Mouse (Mus musculus): ENCODE measurements around the gene Rps19. TPM values are rescaled to one million over a fixed set of nuclear protein-coding genes. Genes with fewer than 3 reads are reported as not detected.

Rps19 gene
- total and polyA plus RNA-seq, 3 experiments = 949 to 2,998 (median 1,262) TPM

GRCm38 (mm10) chr7:24862853-24863252 lies 21.3 kb upstream of the Rps19 start:
- DNase-seq (ENCODE audit: low spot score) = no peak
- no peaks in the 10 kb centered on the region for H3K9me3 ChIP-seq (replicated peaks)
- TF ChIP-seq GATA2 (IDR thresholded peaks at IDR 0.05; ENCODE audit: borderline replicate concordance, low read depth, low read length) (no peak), TAL1 (conservative IDR thresholded peaks at IDR 0.05; ENCODE audit: low read depth, low read length) (no peak), CTCF (IDR thresholded peaks at IDR 0.05; ENCODE audit: low read depth, low read length) (no peak)
- ATAC-seq (ENCODE audit: extremely low read depth, insufficient number of reproducible peaks, low FRiP score, poor library complexity, severe bottlenecking) = no peak
- H3K4me3 ChIP-seq (ENCODE audit: low read depth, low read length) = no peak overlapping the region
- H3K27me3 ChIP-seq (ENCODE audit: insufficient read depth, low read length) = peaks cover 28% of the 10 kb centered on the region
- H3K36me3 ChIP-seq (replicated peaks) = no peaks in the 10 kb centered on the region
- H3K4me1 ChIP-seq (ENCODE audit: insufficient read depth, low read depth, low read length) = peaks cover 25% of the 10 kb centered on the region

- H3K9me3 ChIP-seq (replicated peaks) = no peaks in the 10 kb centered on the region
- TF ChIP-seq TAL1 (conservative IDR thresholded peaks at IDR 0.05; ENCODE audit: low read depth, low read length) (no peak), GATA1 (IDR thresholded peaks at IDR 0.05; ENCODE audit: borderline replicate concordance, low read length) (no peak), CTCF (IDR thresholded peaks at IDR 0.05; ENCODE audit: low read depth, low read length) (no peak), POLR2AphosphoS5 (IDR thresholded peaks at IDR 0.05; ENCODE audit: insufficient replicate concordance, low read depth, low read length) (no peak), GATA2 (IDR thresholded peaks at IDR 0.05; ENCODE audit: borderline replicate concordance, low read depth, low read length) (no peak)
- no peak for DNase-seq (ENCODE audit: low spot score)
- no peak overlapping the region for H3K4me3 ChIP-seq (ENCODE audit: low read depth, low read length)
- H3K27me3 ChIP-seq (ENCODE audit: insufficient read depth, low read length) = peaks cover 25% of the 10 kb centered on the region
- no peaks in the 10 kb centered on the region for H3K36me3 ChIP-seq (replicated peaks)
- peaks cover 14% of the 10 kb centered on the region for H3K4me1 ChIP-seq (ENCODE audit: insufficient read depth, low read depth, low read length)
- no peak for ATAC-seq (ENCODE audit: extremely low read depth, insufficient number of reproducible peaks, low FRiP score, poor library complexity, severe bottlenecking)
These were observed 20.0 kb upstream of the Rps19 start for GRCm38 (mm10) chr7:24864156-24864555.

GRCm38 (mm10) chr7:24869080-24869479 lies 15.1 kb upstream of the Rps19 start:
- TF ChIP-seq GATA1 (IDR thresholded peaks at IDR 0.05; ENCODE audit: borderline replicate concordance, low read length) = no peak
- TF ChIP-seq TAL1 (conservative IDR thresholded peaks at IDR 0.05; ENCODE audit: low read depth, low read length) = no peak
- TF ChIP-seq CTCF (IDR thresholded peaks at IDR 0.05; ENCODE audit: low read depth, low read length) = no peak
- TF ChIP-seq GATA2 (IDR thresholded peaks at IDR 0.05; ENCODE audit: borderline replicate concordance, low read depth, low read length) = no peak
- no peak for TF ChIP-seq POLR2AphosphoS5 (IDR thresholded peaks at IDR 0.05; ENCODE audit: insufficient replicate concordance, low read depth, low read length)
- Histone ChIP-seq H3K27me3 (ENCODE audit: insufficient read depth, low read length) (peaks cover 42% of the 10 kb centered on the region), H3K4me3 (ENCODE audit: low read depth, low read length) (no peak overlapping the region), H3K9me3 (replicated peaks) (no peaks in the 10 kb centered on the region), H3K4me1 (ENCODE audit: insufficient read depth, low read depth, low read length) (peaks cover 2% of the 10 kb centered on the region; the same call in 1 of the 2 replicates), H3K36me3 (replicated peaks) (no peaks in the 10 kb centered on the region)
- DNase-seq (ENCODE audit: low spot score) (no peak), ATAC-seq (ENCODE audit: extremely low read depth, insufficient number of reproducible peaks, low FRiP score, poor library complexity, severe bottlenecking) (no peak)

DNA sequence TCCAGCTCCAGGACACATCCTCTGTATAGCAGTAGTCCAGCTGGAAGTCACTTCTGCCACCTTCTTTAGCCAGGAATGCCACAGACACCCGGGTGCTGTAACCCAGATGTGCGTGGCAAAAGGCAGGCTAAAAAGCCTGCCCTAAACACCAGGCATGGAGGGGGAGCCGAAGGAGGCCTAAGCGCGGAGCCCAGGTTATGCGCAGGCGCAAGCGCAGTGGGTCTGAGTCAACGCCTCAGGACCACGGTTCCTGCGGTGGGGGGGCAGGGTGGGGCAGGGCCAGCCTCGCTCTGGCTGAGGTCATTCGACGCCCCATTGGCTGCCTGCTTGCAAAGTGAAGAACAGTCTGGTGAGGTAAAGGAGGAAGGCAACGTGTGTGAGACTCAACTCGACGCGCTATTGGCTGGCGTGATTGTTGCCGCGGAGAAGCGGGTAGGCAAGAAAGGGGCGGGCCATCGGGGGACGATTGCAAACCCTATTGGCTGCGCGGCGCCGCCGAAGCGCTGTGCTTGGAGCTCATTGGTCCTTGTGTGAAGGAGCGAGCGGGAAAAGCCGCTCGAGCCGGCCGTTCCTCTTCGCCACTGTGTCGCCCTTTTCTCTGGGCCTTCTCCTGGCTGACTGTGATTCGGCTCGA lies 14.5 kb upstream of the Rps19 start, which contains the start of the genes Lypd4 and Dmrtc2:
Gene Lypd4, minus strand, starts transcription at position 410 of the 634 bp plus-strand sequence.
Gene Dmrtc2, plus strand, starts transcription at position 526 of the 634 bp plus-strand sequence.
- H3K27me3 ChIP-seq (ENCODE audit: insufficient read depth, low read length) = peaks cover 47% of the 10 kb centered on the region

GRCm38 (mm10) chr7:24877588-24877987 lies 6.6 kb upstream of the Rps19 start:
- peaks cover 3% of the 10 kb centered on the region; the same call in 1 of the 2 replicates for H3K4me1 ChIP-seq (ENCODE audit: insufficient read depth, low read depth, low read length)
- no peak for TF ChIP-seq TAL1 (conservative IDR thresholded peaks at IDR 0.05; ENCODE audit: low read depth, low read length)
- TF ChIP-seq CTCF (IDR thresholded peaks at IDR 0.05; ENCODE audit: low read depth, low read length) = no peak
- no peak for TF ChIP-seq POLR2AphosphoS5 (IDR thresholded peaks at IDR 0.05; ENCODE audit: insufficient replicate concordance, low read depth, low read length)
- no peak for TF ChIP-seq GATA2 (IDR thresholded peaks at IDR 0.05; ENCODE audit: borderline replicate concordance, low read depth, low read length)
- TF ChIP-seq GATA1 (IDR thresholded peaks at IDR 0.05; ENCODE audit: borderline replicate concordance, low read length) = no peak
- DNase-seq (ENCODE audit: low spot score) (no peak), ATAC-seq (ENCODE audit: extremely low read depth, insufficient number of reproducible peaks, low FRiP score, poor library complexity, severe bottlenecking) (no peak)
- H3K9me3 ChIP-seq (replicated peaks) = no peaks in the 10 kb centered on the region
- peaks cover 71% of the 10 kb centered on the region for H3K27me3 ChIP-seq (ENCODE audit: insufficient read depth, low read length)
- H3K4me3 ChIP-seq (ENCODE audit: low read depth, low read length) = no peak overlapping the region
- H3K36me3 ChIP-seq (replicated peaks) = no peaks in the 10 kb centered on the region

More for the DNA sequence above, 14.5 kb upstream of the Rps19 start, which contains the start of the genes Lypd4 and Dmrtc2:
- H3K4me3 ChIP-seq (ENCODE audit: low read depth, low read length) = no peak within 1 kb of the TSS
- H3K9me3 ChIP-seq (replicated peaks) = no peaks in the 10 kb centered on the region
- H3K36me3 ChIP-seq (replicated peaks) = no peaks in the 10 kb centered on the region
- H3K4me1 ChIP-seq (ENCODE audit: insufficient read depth, low read depth, low read length) = no peaks in the 10 kb centered on the region
- ATAC-seq (ENCODE audit: extremely low read depth, insufficient number of reproducible peaks, low FRiP score, poor library complexity, severe bottlenecking) = no peak
- TF ChIP-seq CTCF (IDR thresholded peaks at IDR 0.05; ENCODE audit: low read depth, low read length) (no peak), GATA2 (IDR thresholded peaks at IDR 0.05; ENCODE audit: borderline replicate concordance, low read depth, low read length) (no peak), TAL1 (conservative IDR thresholded peaks at IDR 0.05; ENCODE audit: low read depth, low read length) (no peak), POLR2AphosphoS5 (IDR thresholded peaks at IDR 0.05; ENCODE audit: insufficient replicate concordance, low read depth, low read length) (no peak), GATA1 (IDR thresholded peaks at IDR 0.05; ENCODE audit: borderline replicate concordance, low read length) (no peak)
- DNase-seq (ENCODE audit: low spot score) = no peak

DNA sequence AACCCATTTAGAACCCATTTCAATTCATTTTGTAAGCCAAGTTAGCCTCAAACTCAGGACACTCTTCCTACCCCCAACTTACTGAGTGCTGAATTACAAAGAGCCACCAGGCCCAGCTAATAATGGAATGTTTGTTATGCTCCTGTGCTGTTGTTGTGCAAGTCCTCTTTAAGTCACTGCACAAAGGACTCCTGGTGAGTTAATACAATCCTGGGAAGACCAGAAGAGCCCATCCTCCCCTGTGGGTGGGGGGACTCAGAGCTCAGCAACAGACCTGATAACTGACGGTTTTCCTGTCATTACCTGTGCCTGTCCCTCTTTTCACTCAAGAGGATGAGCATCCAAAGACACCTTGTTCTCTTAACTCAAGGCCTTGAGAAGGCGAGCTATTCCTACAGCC lies 4.6 kb upstream of the Rps19 start:
- Histone ChIP-seq H3K4me3 (ENCODE audit: low read depth, low read length) (no peak overlapping the region), H3K36me3 (replicated peaks) (no peaks in the 10 kb centered on the region), H3K4me1 (ENCODE audit: insufficient read depth, low read depth, low read length) (peaks cover 10% of the 10 kb centered on the region; the same call in 1 of the 2 replicates), H3K9me3 (replicated peaks) (no peaks in the 10 kb centered on the region), H3K27me3 (ENCODE audit: insufficient read depth, low read length) (peaks cover 52% of the 10 kb centered on the region)
- ATAC-seq (ENCODE audit: extremely low read depth, insufficient number of reproducible peaks, low FRiP score, poor library complexity, severe bottlenecking) = no peak
- no peak for DNase-seq (ENCODE audit: low spot score)
- TF ChIP-seq GATA2 (IDR thresholded peaks at IDR 0.05; ENCODE audit: borderline replicate concordance, low read depth, low read length) = no peak
- no peak for TF ChIP-seq GATA1 (IDR thresholded peaks at IDR 0.05; ENCODE audit: borderline replicate concordance, low read length)
- TF ChIP-seq POLR2AphosphoS5 (IDR thresholded peaks at IDR 0.05; ENCODE audit: insufficient replicate concordance, low read depth, low read length) = no peak

Data from G1E (cell line).